Mouse (Mus musculus) heart, adult 2 months (tissue): ENCODE results near the gene Tex19.2. TPM values are rescaled to one million over a fixed set of nuclear protein-coding genes. Genes with fewer than 3 reads are reported as not detected.
A peak's percentile ranks its signal among the peaks of the same experiment; 100 is the strongest.

Source experiments
- DNase-seq, 2 experiments: peaks; one replicate each; pipeline ENCODE4 v3.0.0; 2021
- H3K27ac ChIP-seq: fragments of 200-600 bp; 2 replicates; pipeline ENCODE4 v1.8.1; 2022
- H3K27me3 ChIP-seq: fragments of 200-500 bp; 2 replicates; pipeline ENCODE4 v1.6.1; 2012; ENCODE audit warnings: mild to moderate bottlenecking, low read length, inconsistent platforms, mixed read lengths; ENCODE audit not compliant: control insufficient read depth, insufficient read depth
- H3K36me3 ChIP-seq: fragments of 200-500 bp; 2 replicates; pipeline ENCODE4 v1.6.1; 2012; ENCODE audit warnings: low read length, inconsistent platforms; ENCODE audit not compliant: control insufficient read depth, insufficient read depth
- H3K4me1 ChIP-seq: fragments of 200-500 bp; 2 replicates; pipeline ENCODE4 v1.6.1; 2011; ENCODE audit warnings: low read length; ENCODE audit not compliant: control insufficient read depth, insufficient read depth
- H3K4me3 ChIP-seq: fragments of 200-600 bp; 2 replicates; pipeline ENCODE4 v1.8.1; 2022
- H3K79me2 ChIP-seq: fragments of 200-500 bp; replicated peaks from 2 replicates; pipeline ENCODE4 v1.6.1; 2012; ENCODE audit warnings: mild to moderate bottlenecking, inconsistent platforms, low read length, moderate library complexity, mixed read lengths; ENCODE audit not compliant: control insufficient read depth, insufficient read depth
- H3K9ac ChIP-seq: fragments of 200-500 bp; 2 replicates; pipeline ENCODE4 v1.6.1; 2012; ENCODE audit warnings: low read depth, mild to moderate bottlenecking, control low read depth, inconsistent platforms, low read length, mixed read lengths
- CTCF ChIP-seq: fragments of 200-600 bp; IDR thresholded peaks from 2 replicates; pipeline ENCODE4 v1.8.1; 2022; ENCODE audit warnings: antibody characterized with exemption, mild to moderate bottlenecking, moderate library complexity
- EP300 ChIP-seq: fragments of 200-500 bp; IDR thresholded peaks from 2 replicates; pipeline ENCODE4 v1.6.1; 2011; ENCODE audit warnings: low read depth, low read length, control low read depth; ENCODE audit not compliant: insufficient read depth
- POLR2A ChIP-seq: fragments of 200-500 bp; IDR thresholded peaks from 2 replicates; pipeline ENCODE4 v1.6.1; 2011; ENCODE audit warnings: mild to moderate bottlenecking, low read depth, low read length, control low read depth; ENCODE audit not compliant: insufficient read depth
- WGBS: fragments of 180-500 bp; shearing (Covaris S2); methylation state at CpG from one replicate; pipeline ENCODE4 v1.1.7; 2018; 5-methylcytosine and 5-hydroxymethylcytosine counted together
- intact Hi-C: fragments of 180-260 bp; cut with DNase I; formaldehyde crosslinking; loops from one replicate; pipeline ENCODE4 v1.15.1; 2025
- polyA plus RNA-seq: library from polyadenylated mRNA; depleted of rRNA; stranded (reverse); fragments of >200 nt; gene quantifications from 2 replicates; pipeline ENCODE4 v1.2.3, GENCODE M21; 2012
- total RNA-seq, 2 experiments: library from RNA; stranded (reverse); gene quantifications; 2 replicates each; pipeline ENCODE4 v1.2.3; 2021

Tex19.2 gene
- total and polyA plus RNA-seq, 3 experiments: not detected

DNA sequence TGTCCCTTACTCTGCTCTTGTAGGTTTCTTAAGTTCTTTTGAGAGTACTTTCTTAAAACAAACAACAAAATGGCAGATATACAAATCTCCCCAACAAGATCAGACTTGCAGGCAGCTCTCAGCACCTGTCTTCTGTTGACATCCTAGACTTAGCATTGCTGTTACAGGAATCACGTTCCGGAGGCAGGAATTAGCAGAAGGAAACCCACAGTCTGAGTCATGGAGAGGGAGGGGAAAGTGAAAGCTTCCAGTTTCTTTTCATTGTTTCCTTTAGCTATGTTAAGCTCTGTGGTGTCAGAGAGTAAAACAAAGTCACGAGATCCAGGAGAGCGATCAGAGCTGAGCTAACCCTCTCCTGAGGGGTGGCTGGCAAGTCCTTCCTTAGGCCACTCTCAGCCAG lies 27.5 kb downstream of the Tex19.2 start:
- H3K9ac ChIP-seq: no peak overlapping the region
- DNase-seq: no peak
- no peaks in the 10 kb centered on the region for H3K79me2 ChIP-seq
- H3K4me1 ChIP-seq: no peaks in the 10 kb centered on the region
- H3K27me3 ChIP-seq: no peaks in the 10 kb centered on the region
- H3K4me3 ChIP-seq: no peak overlapping the region
- WGBS: 25% methylated on average over 4 of the region's 4 CpGs
- no peaks in the 10 kb centered on the region for H3K36me3 ChIP-seq
- H3K27ac ChIP-seq: no peak overlapping the region
- intact Hi-C loops: no loop called here
- no peak for TF ChIP-seq EP300

DNA sequence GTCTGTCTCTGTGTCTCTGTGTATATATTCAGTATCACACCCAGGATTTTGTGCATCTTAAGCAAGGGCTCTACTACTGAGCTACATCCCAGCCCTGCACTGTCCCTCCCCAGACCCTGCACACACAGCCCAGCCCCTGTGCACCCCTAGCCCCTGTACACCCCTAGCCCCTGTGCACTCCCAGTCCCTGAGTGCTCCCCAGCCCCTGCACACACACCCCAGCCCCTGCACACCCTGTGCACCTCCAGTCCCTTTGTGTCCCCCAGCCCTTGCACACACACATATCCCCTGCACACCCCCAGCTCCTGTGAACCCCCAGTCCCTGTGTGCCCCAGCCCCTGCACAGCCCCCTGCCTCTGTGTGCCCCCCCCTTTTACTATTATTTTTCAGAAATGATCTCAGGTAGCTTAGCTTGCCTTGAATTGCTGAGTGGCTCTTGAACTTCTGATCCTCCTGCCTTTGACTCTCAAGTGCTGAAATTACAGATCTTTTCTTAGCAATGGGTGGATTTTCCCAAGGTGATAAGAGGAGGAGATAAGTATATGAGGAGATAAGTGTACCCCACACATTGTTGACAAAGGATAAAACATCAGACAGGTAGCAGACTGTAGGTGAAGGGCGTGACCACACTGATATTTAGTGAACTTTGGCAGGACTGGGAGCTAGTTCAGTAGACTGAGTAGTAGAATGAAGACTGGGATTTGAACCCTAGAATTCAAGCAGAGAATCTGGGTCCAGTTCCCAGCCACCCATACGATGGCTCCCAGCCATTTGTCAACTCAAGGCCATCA lies 28.5 kb downstream of the Tex19.2 start:
- H3K9ac ChIP-seq: no peak overlapping the region
- no peaks in the 10 kb centered on the region for H3K36me3 ChIP-seq
- intact Hi-C loops: no loop called here
- H3K27me3 ChIP-seq: no peaks in the 10 kb centered on the region
- no peak for DNase-seq
- H3K79me2 ChIP-seq: no peaks in the 10 kb centered on the region
- H3K4me1 ChIP-seq: no peaks in the 10 kb centered on the region
- TF ChIP-seq CTCF: no peak
- TF ChIP-seq POLR2A: no peak
- TF ChIP-seq EP300: no peak
- 95% methylated on average over 2 of the region's 2 CpGs for WGBS
- H3K4me3 ChIP-seq: no peak overlapping the region
- no peak overlapping the region for H3K27ac ChIP-seq

DNA sequence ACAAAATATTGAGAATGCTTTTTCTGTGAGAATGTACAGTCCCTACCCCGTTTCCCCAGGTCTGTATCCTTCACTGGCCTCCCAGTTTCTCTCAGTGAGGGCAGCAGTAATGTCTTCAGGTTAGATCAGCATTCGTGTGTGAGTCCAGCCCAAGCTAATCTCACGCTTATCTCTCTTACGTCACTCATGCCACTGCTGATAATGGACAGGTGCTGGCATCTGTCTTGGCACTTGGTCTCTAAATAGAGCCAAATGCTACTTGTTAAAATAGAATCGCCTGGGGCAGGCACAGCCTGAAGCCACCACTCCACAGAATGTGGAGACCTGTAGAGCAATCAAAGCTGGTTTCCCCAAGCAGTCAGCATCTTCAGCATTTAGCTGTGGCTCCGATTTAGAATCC lies 29.5 kb downstream of the Tex19.2 start:
- H3K4me1 ChIP-seq: no peaks in the 10 kb centered on the region
- H3K4me3 ChIP-seq: no peak overlapping the region
- no peak for DNase-seq
- H3K79me2 ChIP-seq: no peaks in the 10 kb centered on the region
- TF ChIP-seq POLR2A (no peak), EP300 (no peak), CTCF (no peak)
- H3K36me3 ChIP-seq: no peaks in the 10 kb centered on the region
- H3K27me3 ChIP-seq: no peaks in the 10 kb centered on the region
- no peak overlapping the region for H3K9ac ChIP-seq
- H3K27ac ChIP-seq: no peak overlapping the region
- intact Hi-C loops: no loop called here
- WGBS: 50% methylated on average over 6 of the region's 6 CpGs

DNA sequence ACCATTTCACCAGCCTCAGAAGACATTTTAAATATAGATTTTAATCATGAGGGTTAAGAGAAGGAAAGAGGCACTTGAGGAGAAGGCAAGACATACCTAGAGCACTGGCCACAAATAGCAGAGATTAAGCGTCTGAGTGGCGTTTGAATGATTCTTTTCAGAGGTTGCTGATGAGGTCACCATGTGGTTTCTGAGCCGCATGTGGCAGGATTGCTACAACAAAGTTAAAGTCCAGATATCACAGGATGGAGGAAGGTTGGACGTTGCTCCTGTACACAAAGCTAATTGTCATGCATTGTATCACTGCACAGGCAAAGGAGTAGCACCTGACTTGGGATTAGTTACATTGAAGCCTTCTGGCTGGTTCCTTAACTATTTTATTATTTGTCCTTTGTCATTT lies 32.2 kb downstream of the Tex19.2 start:
- H3K79me2 ChIP-seq: no peaks in the 10 kb centered on the region
- TF ChIP-seq POLR2A: no peak
- no peak for TF ChIP-seq CTCF
- TF ChIP-seq EP300: no peak
- no peaks in the 10 kb centered on the region for H3K36me3 ChIP-seq
- no peak overlapping the region for H3K27ac ChIP-seq
- no peak overlapping the region for H3K4me3 ChIP-seq
- WGBS: 59% methylated on average over 4 of the region's 4 CpGs
- no peaks in the 10 kb centered on the region for H3K4me1 ChIP-seq
- intact Hi-C loops: no loop called here
- DNase-seq: no peak
- H3K27me3 ChIP-seq: no peaks in the 10 kb centered on the region
- no peak overlapping the region for H3K9ac ChIP-seq

DNA sequence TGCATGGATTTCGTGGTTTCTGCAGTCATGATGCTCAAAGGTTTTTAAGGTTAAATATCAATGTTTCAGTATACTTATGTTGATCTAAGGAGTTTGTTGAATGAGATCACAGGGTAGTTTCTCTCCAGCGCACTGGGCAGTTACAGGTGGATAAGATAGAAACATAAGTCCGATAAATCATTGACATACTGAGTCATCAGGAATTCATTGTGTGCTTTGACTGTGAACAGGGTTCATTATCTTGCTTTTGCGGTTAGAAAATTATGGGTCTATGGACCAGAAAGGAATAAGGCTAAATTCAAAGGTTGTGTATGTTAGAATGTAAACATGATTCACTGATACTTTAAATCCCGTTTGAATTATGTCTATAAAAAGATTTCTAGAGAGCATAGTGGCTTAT lies 33.3 kb downstream of the Tex19.2 start:
- H3K4me1 ChIP-seq: no peaks in the 10 kb centered on the region
- H3K27ac ChIP-seq: no peak overlapping the region
- DNase-seq: no peak
- H3K36me3 ChIP-seq: no peaks in the 10 kb centered on the region
- H3K27me3 ChIP-seq: no peaks in the 10 kb centered on the region
- WGBS: 69% methylated on average over 5 of the region's 5 CpGs
- TF ChIP-seq EP300: no peak
- no peak for TF ChIP-seq POLR2A
- no peak for TF ChIP-seq CTCF
- intact Hi-C loops: no loop called here
- no peak overlapping the region for H3K4me3 ChIP-seq
- no peak overlapping the region for H3K9ac ChIP-seq
- no peaks in the 10 kb centered on the region for H3K79me2 ChIP-seq

DNA sequence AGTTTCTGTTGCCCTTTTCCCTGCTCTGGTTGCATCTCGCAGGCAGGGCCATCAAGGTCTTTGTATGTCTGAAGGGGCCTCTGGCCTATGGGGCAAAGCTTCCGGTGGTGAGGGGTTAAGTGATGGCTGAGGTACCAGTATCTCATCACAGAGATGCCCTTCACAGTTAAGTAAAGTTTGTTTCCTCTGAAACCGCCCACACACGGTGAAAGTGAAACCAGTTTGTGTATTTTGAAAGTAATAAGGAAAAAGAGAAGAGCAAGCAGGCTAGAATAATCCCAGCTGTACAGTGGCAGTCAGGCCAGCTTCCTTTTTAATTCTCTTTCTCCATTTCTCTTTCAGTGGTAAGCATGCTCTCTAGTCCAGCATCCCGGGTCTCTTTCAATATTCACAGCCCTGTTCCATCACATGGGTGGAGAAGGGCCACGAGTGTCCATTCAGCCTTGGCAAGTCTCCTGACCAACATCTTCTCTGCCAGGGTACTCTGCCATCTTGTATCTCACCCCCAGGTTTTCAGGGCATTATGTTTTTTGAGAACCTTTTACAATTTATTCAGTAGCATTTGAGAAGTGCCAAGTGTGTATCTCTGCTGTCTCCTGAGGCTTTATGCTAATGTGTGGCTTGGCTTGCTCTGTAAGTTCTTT lies 35.5 kb downstream of the Tex19.2 start:
- Histone ChIP-seq H3K36me3 (no peaks in the 10 kb centered on the region), H3K27me3 (no peaks in the 10 kb centered on the region), H3K79me2 (no peaks in the 10 kb centered on the region), H3K27ac (peak overlapping the region; percentile 36; the same call in 1 of the 2 replicates), H3K4me1 (no peaks in the 10 kb centered on the region), H3K4me3 (no peak overlapping the region), H3K9ac (peak overlapping the region; percentile 8; the same call in 1 of the 2 replicates)
- peak; percentile 32 to 34 for DNase-seq
- 50% methylated on average over 6 of the region's 6 CpGs for WGBS
- TF ChIP-seq CTCF: no peak
- no peak for TF ChIP-seq EP300
- no peak for TF ChIP-seq POLR2A
- intact Hi-C loops: no loop called here
